Mouse (Mus musculus) stomach, embryonic 14.5 days (tissue): Measurements from ENCODE around the gene Ddx50. TPM values are rescaled to one million over a fixed set of nuclear protein-coding genes. Genes with fewer than 3 reads are reported as not detected.
"Not testable (repeated sequence)": the region's sequence is repeated elsewhere in the genome, so short reads cannot be mapped to it uniquely, and the experiment has no call there.

Experiments
- ATAC-seq: fragments of 200-750 bp; cut with Nextera tagmentation; 2 replicates; pipeline ENCODE4 v1.8.0; 2017; ENCODE audit warnings: low read depth, moderate TSS enrichment; ENCODE audit not compliant: insufficient number of reproducible peaks, insufficient read depth, low FRiP score
- H3K27ac ChIP-seq: fragments of 300-500 bp; sonication (generic); 2 replicates; pipeline ENCODE4 v1.5.1; 2014; ENCODE audit warnings: mild to moderate bottlenecking, low read length, moderate library complexity, mixed read lengths
- H3K27me3 ChIP-seq: fragments of 300-500 bp; sonication (generic); 2 replicates; pipeline ENCODE4 v1.6.1; 2014; ENCODE audit warnings: low read length, control low read depth, mixed read lengths; ENCODE audit not compliant: control insufficient read depth, insufficient read depth
- H3K36me3 ChIP-seq: fragments of 300-500 bp; sonication (generic); 2 replicates; pipeline ENCODE4 v1.6.1; 2014; ENCODE audit warnings: mild to moderate bottlenecking, control low read depth, low read length, moderate library complexity, mixed read lengths; ENCODE audit not compliant: control insufficient read depth, insufficient read depth
- H3K4me1 ChIP-seq: fragments of 300-500 bp; sonication (generic); 2 replicates; pipeline ENCODE4 v1.6.1; 2014; ENCODE audit warnings: low read length, control low read depth, mixed read lengths; ENCODE audit not compliant: control insufficient read depth, insufficient read depth
- H3K4me2 ChIP-seq: fragments of 300-500 bp; sonication (generic); replicated peaks from 2 replicates; pipeline ENCODE4 v1.6.1; 2014; ENCODE audit warnings: low read depth, low read length, control low read depth
- H3K4me3 ChIP-seq: fragments of 300-500 bp; sonication (generic); 2 replicates; pipeline ENCODE4 v1.5.1; 2014; ENCODE audit warnings: low read depth, low read length, control low read depth
- H3K9ac ChIP-seq: fragments of 300-500 bp; sonication (generic); replicated peaks from 2 replicates; pipeline ENCODE4 v1.6.1; 2014; ENCODE audit warnings: low read depth, mild to moderate bottlenecking, control low read depth, low read length, moderate library complexity, mixed read lengths
- H3K9me3 ChIP-seq: fragments of 300-500 bp; sonication (generic); 2 replicates; pipeline ENCODE4 v1.6.1; 2016; ENCODE audit warnings: low read depth, low read length, control low read depth; ENCODE audit not compliant: control insufficient read depth
- WGBS: fragments of 180-500 bp; shearing (Covaris S2); extraction: QIAGEN DNeasy Blood & Tissue Kit; methylation state at CpG from one replicate; pipeline ENCODE4 v1.1.7; 2014; 5-methylcytosine and 5-hydroxymethylcytosine counted together
- polyA plus RNA-seq: library from polyadenylated mRNA; unstranded; fragments of >200 nt; fragmentation: Nextera tagmentation; extraction: Ambion mirVana; gene quantifications from 2 replicates; pipeline ENCODE4 v1.2.1, GENCODE M21; 2014

Gene Ddx50
- polyA plus RNA-seq, 1 experiment from 2014 or later, result 148 TPM

- Histone ChIP-seq H3K36me3 (no peaks in the 10 kb centered on the region), H3K27me3 (no peaks in the 10 kb centered on the region), H3K9ac (no peak overlapping the region), H3K27ac (no peak overlapping the region), H3K4me2 (no peak overlapping the region), H3K9me3 (no peaks in the 10 kb centered on the region), H3K4me1 (0 out of 2 replicates have a peak, but pooled peaks cover 5% of the 10 kb centered on the region), H3K4me3 (no peak overlapping the region)
- no peak for ATAC-seq
- 88% methylated on average over 3 of the region's 3 CpGs for WGBS
Measured at GRCm38 (mm10) chr10:62604161-62604560, 46.9 kb downstream of the Ddx50 start.

- Histone ChIP-seq H3K4me2 (no peak overlapping the region; the same call in 1 of the 2 replicates), H3K36me3 (peaks cover 2% of the 10 kb centered on the region; the same call in 1 of the 2 replicates), H3K4me1 (0 out of 2 replicates have a peak, but pooled peaks cover 5% of the 10 kb centered on the region), H3K9ac (0 out of 2 replicates have a peak overlapping the region, but pooled peaks have one; percentile 30), H3K27me3 (no peaks in the 10 kb centered on the region), H3K27ac (no peak overlapping the region), H3K9me3 (no peaks in the 10 kb centered on the region), H3K4me3 (no peak overlapping the region)
- ATAC-seq, result no peak
- 80% methylated on average over 12 of the region's 12 CpGs for WGBS
Measured at GRCm38 (mm10) chr10:62603233-62604030, 47.6 kb downstream of the Ddx50 start.

GRCm38 (mm10) chr10:62602177-62603040 lies 48.6 kb downstream of the Ddx50 start, which contains the start of gene Ddx21:
TSS of gene Ddx21 (minus strand) at chr10:62602281.
- Histone ChIP-seq H3K4me1 (0 out of 2 replicates have a peak, but pooled peaks cover 5% of the 10 kb centered on the region), H3K36me3 (peaks cover 12% of the 10 kb centered on the region; the same call in 1 of the 2 replicates), H3K27ac (peak within 1 kb of the TSS; percentile 56), H3K27me3 (no peaks in the 10 kb centered on the region), H3K9me3 (no peaks in the 10 kb centered on the region), H3K4me2 (peak within 1 kb of the TSS; percentile 96), H3K9ac (peak within 1 kb of the TSS; percentile 60), H3K4me3 (peak within 1 kb of the TSS; percentile 89)
- WGBS, result 7% methylated on average over 53 of the region's 53 CpGs
- peak; percentile 97 for ATAC-seq

GRCm38 (mm10) chr10:62601833-62602176 lies 49.2 kb downstream of the Ddx50 start:
- Histone ChIP-seq H3K9me3 (no peaks in the 10 kb centered on the region), H3K4me1 (0 out of 2 replicates have a peak, but pooled peaks cover 5% of the 10 kb centered on the region), H3K36me3 (peaks cover 15% of the 10 kb centered on the region; the same call in 1 of the 2 replicates), H3K4me3 (peak overlapping the region; percentile 89), H3K9ac (peak overlapping the region; percentile 60), H3K4me2 (peak overlapping the region; percentile 96), H3K27me3 (no peaks in the 10 kb centered on the region), H3K27ac (peak overlapping the region; percentile 56)
- WGBS, result under 1% methylated on average over 23 of the region's 23 CpGs
- ATAC-seq, result peak; percentile 80

- Histone ChIP-seq H3K4me3 (peak overlapping the region; percentile 89), H3K27ac (no peak overlapping the region), H3K9ac (peak overlapping the region; percentile 60), H3K9me3 (no peaks in the 10 kb centered on the region), H3K27me3 (no peaks in the 10 kb centered on the region), H3K4me2 (peak overlapping the region; percentile 96), H3K36me3 (peaks cover 15% of the 10 kb centered on the region; the same call in 1 of the 2 replicates), H3K4me1 (0 out of 2 replicates have a peak, but pooled peaks cover 5% of the 10 kb centered on the region)
- 10% methylated on average over 20 of the region's 20 CpGs for WGBS
- ATAC-seq, result no peak
Measured at GRCm38 (mm10) chr10:62601053-62601791, 49.8 kb downstream of the Ddx50 start.

- no peak overlapping the region for H3K27ac ChIP-seq
- no peak overlapping the region for H3K4me3 ChIP-seq
- 0 out of 2 replicates have a peak, but pooled peaks cover 5% of the 10 kb centered on the region for H3K4me1 ChIP-seq
- H3K27me3 ChIP-seq, result no peaks in the 10 kb centered on the region
- H3K4me2 ChIP-seq, result no peak overlapping the region
- no peak for ATAC-seq
- H3K9ac ChIP-seq, result no peak overlapping the region
- 91% methylated on average over 6 of the region's 6 CpGs for WGBS
- H3K9me3 ChIP-seq, result no peaks in the 10 kb centered on the region
- peaks cover 15% of the 10 kb centered on the region for H3K36me3 ChIP-seq
Measured at GRCm38 (mm10) chr10:62600056-62600455, 51.0 kb downstream of the Ddx50 start.

- not testable (repeated sequence) for H3K27ac ChIP-seq, ATAC-seq, H3K9me3 ChIP-seq, H3K4me2 ChIP-seq, H3K9ac ChIP-seq, H3K27me3 ChIP-seq, H3K4me1 ChIP-seq, H3K4me3 ChIP-seq
- peaks cover 15% of the 10 kb centered on the region for H3K36me3 ChIP-seq
- WGBS, result 86% methylated on average over 3 of the region's 3 CpGs
Measured at GRCm38 (mm10) chr10:62599311-62599710, 51.7 kb downstream of the Ddx50 start.

GRCm38 (mm10) chr10:62592496-62592895 lies 58.5 kb downstream of the Ddx50 start:
- Histone ChIP-seq H3K36me3 (peaks cover 57% of the 10 kb centered on the region), H3K4me2 (no peak overlapping the region), H3K9ac (no peak overlapping the region), H3K27ac (no peak overlapping the region), H3K4me3 (no peak overlapping the region), H3K27me3 (no peaks in the 10 kb centered on the region), H3K9me3 (no peaks in the 10 kb centered on the region), H3K4me1 (no peaks in the 10 kb centered on the region)
- WGBS, result 94% methylated on average over 7 of the region's 7 CpGs
- no peak for ATAC-seq
